ENCODE assay signal across 24 mouse cellular contexts in genomic region chr8:95310342-95310970, GRCm38 (mm10). TPM values are rescaled to one million over a fixed set of nuclear protein-coding genes. Genes with fewer than 3 reads are reported as not detected.
DNase-seq lines count a peak whose midpoint lies in the region; ATAC-seq and TF ChIP-seq lines count a peak whose summit lies in the region.
"Had no signal": no experiment of that assay in that cellular context is flagged by ENCODE, and none has a peak within 500 bp of the region (broad histone marks: within the 10 kb centered on the region; RNA-seq: fewer than 3 reads in every experiment).

TSS of gene Tepp (plus strand) at chr8:95310566.

- H3K36me3 ChIP-seq in hindbrain, embryonic 11.5 days (ENCODE audit: control insufficient read depth, insufficient read depth, low read length) = no peaks in the 10 kb centered on the region
- H3K36me3 ChIP-seq in hindbrain, embryonic 16.5 days (ENCODE audit: control insufficient read depth, insufficient read depth, low read length) = no peaks in the 10 kb centered on the region
- H3K36me3 ChIP-seq in E14TG2a.4 (ENCODE audit: insufficient read depth, low read length) = no peaks in the 10 kb centered on the region
- no peaks in the 10 kb centered on the region for H3K36me3 ChIP-seq in forebrain, postnatal 0 days (ENCODE audit: insufficient read depth)
- no peaks in the 10 kb centered on the region for H3K36me3 ChIP-seq in midbrain, embryonic 16.5 days (ENCODE audit: control insufficient read depth, insufficient read depth, low read length)
- H3K36me3 ChIP-seq: embryonic facial prominence, embryonic 12.5 days; intestine, embryonic 15.5 days; liver, embryonic 12.5 days had no signal

- H3K27ac ChIP-seq in hindbrain, embryonic 11.5 days (ENCODE audit: low read depth, low read length) = no peak within 1 kb of the TSS
- no peak within 1 kb of the TSS for H3K27ac ChIP-seq in hindbrain, embryonic 16.5 days (ENCODE audit: low read depth, low read length)
- H3K27ac ChIP-seq in forebrain, postnatal 0 days (ENCODE audit: low read depth, low read length) = no peak within 1 kb of the TSS
- no peak within 1 kb of the TSS for H3K27ac ChIP-seq in midbrain, embryonic 16.5 days (ENCODE audit: low read length)
- H3K27ac ChIP-seq: embryonic facial prominence, embryonic 12.5 days; heart, adult 2 months; intestine, embryonic 15.5 days; liver, embryonic 12.5 days had no signal

- no peaks in the 10 kb centered on the region for H3K9me3 ChIP-seq in hindbrain, embryonic 11.5 days (ENCODE audit: control insufficient read depth, low read length)
- no peaks in the 10 kb centered on the region for H3K9me3 ChIP-seq in hindbrain, embryonic 16.5 days (ENCODE audit: control insufficient read depth, low read length)
- no peaks in the 10 kb centered on the region for H3K9me3 ChIP-seq in E14TG2a.4 (ENCODE audit: low read length)
- no peaks in the 10 kb centered on the region for H3K9me3 ChIP-seq in forebrain, postnatal 0 days (ENCODE audit: low read length)
- no peaks in the 10 kb centered on the region for H3K9me3 ChIP-seq in midbrain, embryonic 16.5 days (replicated peaks; ENCODE audit: control insufficient read depth, low read length, poor library complexity, severe bottlenecking)
- H3K9me3 ChIP-seq: embryonic facial prominence, embryonic 12.5 days; intestine, embryonic 15.5 days; liver, embryonic 12.5 days had no signal

- no peak within 1 kb of the TSS for H3K4me2 ChIP-seq in hindbrain, embryonic 11.5 days (replicated peaks; ENCODE audit: low read depth, low read length)
- H3K4me2 ChIP-seq in hindbrain, embryonic 16.5 days (ENCODE audit: low read length) = no peak within 1 kb of the TSS
- H3K4me2 ChIP-seq in forebrain, postnatal 0 days (ENCODE audit: low read depth) = peak within 1 kb of the TSS; percentile 26; the same call in 1 of the 2 replicates
- 0 out of 2 replicates have a peak within 1 kb of the TSS, but pooled peaks have one; percentile 18 for H3K4me2 ChIP-seq in midbrain, embryonic 16.5 days (ENCODE audit: low read length)
- H3K4me2 ChIP-seq: embryonic facial prominence, embryonic 12.5 days; intestine, embryonic 15.5 days; liver, embryonic 12.5 days had no signal

- 31% methylated on average over 6 of the region's 6 CpGs for WGBS in hindbrain, embryonic 11.5 days
- 25% methylated on average over 6 of the region's 6 CpGs for WGBS in hindbrain, embryonic 16.5 days
- 16% methylated on average over 6 of the region's 6 CpGs for WGBS in forebrain, postnatal 0 days
- WGBS in midbrain, embryonic 16.5 days = 20% methylated on average over 6 of the region's 6 CpGs

- no peak for TF ChIP-seq CTCF in E14TG2a.4 (conservative IDR thresholded peaks at IDR 0.05; ENCODE audit: low read length)
- TF ChIP-seq CTCF in forebrain, postnatal 0 days (IDR thresholded peaks at IDR 0.05; ENCODE audit: low read depth) = no peak

- DNase-seq in hindbrain, embryonic 11.5 days (ENCODE audit: low spot score) = no peak
- no peak for DNase-seq in forebrain, postnatal 0 days
- no peak for DNase-seq in urinary bladder, adult 18-20 months (ENCODE audit: low spot score in 2 of 2)
- no peak for DNase-seq in kidney, adult 11 months
- DNase-seq in cerebellum, postnatal 36 days = no peak
- DNase-seq: cerebellum, adult 2 months; gastrocnemius, postnatal 25 days; heart, adult 2 months; heart, postnatal 4 days; kidney, postnatal 36 days; lung, adult 2 months; thymus, postnatal 36 days had no signal

- H3K4me3 ChIP-seq in hindbrain, embryonic 11.5 days (ENCODE audit: low read depth, low read length) = no peak within 1 kb of the TSS
- H3K4me3 ChIP-seq in hindbrain, embryonic 16.5 days (ENCODE audit: low read length) = no peak within 1 kb of the TSS
- 0 out of 2 replicates have a peak within 1 kb of the TSS, but pooled peaks have one; percentile 1 for H3K4me3 ChIP-seq in E14TG2a.4 (replicated peaks; ENCODE audit: low read length)
- H3K4me3 ChIP-seq in forebrain, postnatal 0 days (ENCODE audit: low read depth, low read length) = no peak within 1 kb of the TSS
- no peak within 1 kb of the TSS for H3K4me3 ChIP-seq in midbrain, embryonic 16.5 days (ENCODE audit: low read depth, low read length)
- H3K4me3 ChIP-seq: embryonic facial prominence, embryonic 12.5 days; erythroblast, embryonic 14.5 days; heart, adult 2 months; intestine, embryonic 15.5 days; liver, embryonic 12.5 days had no signal

- H3K27me3 ChIP-seq in hindbrain, embryonic 11.5 days (ENCODE audit: control insufficient read depth, insufficient read depth, low read length) = no peaks in the 10 kb centered on the region
- no peaks in the 10 kb centered on the region for H3K27me3 ChIP-seq in hindbrain, embryonic 16.5 days (replicated peaks; ENCODE audit: control insufficient read depth, insufficient read depth, low read length)
- peaks cover 11% of the 10 kb centered on the region for H3K27me3 ChIP-seq in E14TG2a.4 (ENCODE audit: insufficient read depth, low read length)
- H3K27me3 ChIP-seq in forebrain, postnatal 0 days (ENCODE audit: insufficient read depth, low read length) = no peaks in the 10 kb centered on the region
- H3K27me3 ChIP-seq in midbrain, embryonic 16.5 days (ENCODE audit: control insufficient read depth, insufficient read depth, low read depth, low read length) = no peaks in the 10 kb centered on the region
- H3K27me3 ChIP-seq: embryonic facial prominence, embryonic 12.5 days; intestine, embryonic 15.5 days had no signal

- H3K4me1 ChIP-seq in hindbrain, embryonic 11.5 days (replicated peaks; ENCODE audit: control insufficient read depth, insufficient read depth, low read length) = no peaks in the 10 kb centered on the region
- no peaks in the 10 kb centered on the region for H3K4me1 ChIP-seq in hindbrain, embryonic 16.5 days (ENCODE audit: control insufficient read depth, insufficient read depth, low read depth, low read length)
- peaks cover 22% of the 10 kb centered on the region for H3K4me1 ChIP-seq in E14TG2a.4 (replicated peaks; ENCODE audit: low read depth, low read length)
- peaks cover 3% of the 10 kb centered on the region for H3K4me1 ChIP-seq in forebrain, postnatal 0 days (ENCODE audit: insufficient read depth)
- peaks cover 8% of the 10 kb centered on the region; the same call in 1 of the 2 replicates for H3K4me1 ChIP-seq in midbrain, embryonic 16.5 days (ENCODE audit: control insufficient read depth, insufficient read depth, low read length)
- H3K4me1 ChIP-seq: intestine, embryonic 15.5 days; liver, embryonic 12.5 days had no signal

- ATAC-seq in hindbrain, embryonic 11.5 days (ENCODE audit: low FRiP score) = peak; percentile 69
- no peak for ATAC-seq in hindbrain, embryonic 16.5 days
- ATAC-seq in forebrain, postnatal 0 days = peak; percentile 51; the same call in 1 of the 2 replicates
- ATAC-seq in midbrain, embryonic 16.5 days = 0 out of 2 replicates have a peak, but pooled peaks have one; percentile 32
- ATAC-seq: intestine, embryonic 15.5 days; liver, embryonic 12.5 days had no signal

- H3K9ac ChIP-seq in hindbrain, embryonic 11.5 days (ENCODE audit: low read depth, low read length) = no peak within 1 kb of the TSS
- no peak within 1 kb of the TSS for H3K9ac ChIP-seq in hindbrain, embryonic 16.5 days (ENCODE audit: low read depth, low read length)
- no peak within 1 kb of the TSS for H3K9ac ChIP-seq in forebrain, postnatal 0 days
- 0 out of 2 replicates have a peak within 1 kb of the TSS, but pooled peaks have one; percentile 30 for H3K9ac ChIP-seq in midbrain, embryonic 16.5 days (ENCODE audit: low read depth, low read length)
- H3K9ac ChIP-seq: embryonic facial prominence, embryonic 12.5 days; intestine, embryonic 15.5 days; liver, embryonic 12.5 days had no signal

RNA-seq across cellular contexts. Expression of gene Tepp, which starts in this region (rescaled TPM):
- not detected in 2 replicates for polyA plus RNA-seq in hindbrain, embryonic 11.5 days (2014; fragmentation: Nextera tagmentation; extraction: Ambion mirVana)
- 3.5 and 6.6 TPM in 2 replicates for polyA plus RNA-seq in hindbrain, embryonic 16.5 days (2015; fragmentation: Nextera tagmentation; extraction: Ambion mirVana)
- 1.2 and 1.3 TPM in 2 replicates for total RNA-seq in forebrain, postnatal 0 days (2014; rRNA removed)
- 0.86 and 1.8 TPM in 2 replicates for polyA plus RNA-seq in forebrain, postnatal 0 days (2015; fragmentation: Nextera tagmentation; extraction: Ambion mirVana)
- polyA plus RNA-seq in midbrain, embryonic 16.5 days (2015; fragmentation: Nextera tagmentation; extraction: Ambion mirVana) = 2.7 and 2.8 TPM in 2 replicates
- total RNA-seq: adrenal gland, postnatal 4 days; CH12.LX; gastrocnemius, postnatal 25 days; heart, adult 2 months; heart, postnatal 4 days; left cerebral cortex, adult 18-20 months had no signal
- polyA plus RNA-seq: erythroblast, embryonic 14.5 days; heart, embryonic 14.5 days; intestine, embryonic 15.5 days; liver, embryonic 12.5 days; small intestine, adult 2 months had no signal

Comparison
In these comparisons a context has a peak if more than half of its experiments do, and no peak if none do; other contexts are left out.
1. Peak in ATAC-seq in hindbrain, embryonic 11.5 days; RNA of the gene not detected or under 1 TPM.
2. H3K4me2 ChIP-seq: peak in forebrain, postnatal 0 days (single experiment) and midbrain, embryonic 16.5 days (single experiment); none in hindbrain, embryonic 11.5 days (single experiment) and hindbrain, embryonic 16.5 days (single experiment).